ENCODE assay signal across 8 mouse cellular contexts in genomic region chr8:105965905-105966341, GRCm38 (mm10). TPM values are rescaled to one million over a fixed set of nuclear protein-coding genes. Genes with fewer than 3 reads are reported as not detected.
DNase-seq lines count a peak whose midpoint lies in the region; ATAC-seq and TF ChIP-seq lines count a peak whose summit lies in the region.

TSS of gene Slc12a4 (minus strand) at chr8:105966097.

- H3K4me2 ChIP-seq in stomach, embryonic 15.5 days, result peak within 1 kb of the TSS; percentile 69

- peaks cover 13% of the 10 kb centered on the region for H3K4me1 ChIP-seq in liver, adult 2 months (ENCODE audit: control insufficient read depth, insufficient read depth, low read length)
- H3K4me1 ChIP-seq in stomach, embryonic 15.5 days, result peaks cover 24% of the 10 kb centered on the region

- peak within 1 kb of the TSS; percentile 94 for H3K9ac ChIP-seq in liver, adult 2 months (ENCODE audit: low read depth, low read length)
- H3K9ac ChIP-seq in stomach, embryonic 15.5 days, result peak within 1 kb of the TSS; percentile 80

- H3K27me3 ChIP-seq in liver, adult 2 months (ENCODE audit: control insufficient read depth, insufficient read depth, low read length), result no peaks in the 10 kb centered on the region
- H3K27me3 ChIP-seq in stomach, embryonic 15.5 days (replicated peaks), result no peaks in the 10 kb centered on the region

- H3K4me3 ChIP-seq in liver, adult 2 months (ENCODE audit: insufficient read depth, low read depth, low read length), result peak within 1 kb of the TSS; percentile 91
- H3K4me3 ChIP-seq in stomach, embryonic 15.5 days (replicated peaks), result peak within 1 kb of the TSS; percentile 72

- H3K9me3 ChIP-seq in stomach, embryonic 15.5 days, result no peaks in the 10 kb centered on the region

- H3K79me2 ChIP-seq in liver, adult 2 months (ENCODE audit: control insufficient read depth, insufficient read depth, low read length), result peaks cover 20% of the 10 kb centered on the region; the same call in 1 of the 2 replicates

- peak; percentile 58 to 77 for DNase-seq in cerebellum, postnatal 10 days
- DNase-seq in cerebellum, adult 18-20 months, result no peak
- DNase-seq in embryo, embryonic 10.5 days (ENCODE audit: low spot score), result peak; percentile 87
- peak; percentile 99 for DNase-seq in heart, adult 11 months
- peak; percentile 71 for DNase-seq in kidney, adult 11 months
- DNase-seq in liver, adult 2 months (ENCODE audit: extremely low read depth, low read depth, low spot score), result peak; percentile 20

- no peak for TF ChIP-seq CTCF in liver, adult 2 months (IDR thresholded peaks at IDR 0.05; ENCODE audit: low read depth, low read length)

- under 1% methylated on average over 46 of the region's 47 CpGs for WGBS in liver, adult 2 months
- under 1% methylated on average over 44 of the region's 47 CpGs for WGBS in stomach, embryonic 15.5 days

- peak within 1 kb of the TSS; percentile 67 for H3K27ac ChIP-seq in liver, adult 2 months (replicated peaks; ENCODE audit: insufficient read depth, low read depth, low read length)
- peak within 1 kb of the TSS; percentile 94 for H3K27ac ChIP-seq in stomach, embryonic 15.5 days

- peak; percentile 72; the same call in 1 of the 2 replicates for TF ChIP-seq POLR2A in liver, adult 2 months (IDR thresholded peaks at IDR 0.05; ENCODE audit: extremely low read depth, insufficient read depth, low read length)

- no peaks in the 10 kb centered on the region for H3K36me3 ChIP-seq in liver, adult 2 months (ENCODE audit: control insufficient read depth, insufficient read depth, low read length)
- H3K36me3 ChIP-seq in stomach, embryonic 15.5 days, result no peaks in the 10 kb centered on the region

- ATAC-seq in monocyte, adult 5-6 weeks (replicated peaks; ENCODE audit: insufficient number of reproducible peaks, low FRiP score, low TSS enrichment, poor library complexity, severe bottlenecking), result 0 out of 2 replicates have a peak, but pooled peaks have one; percentile 14
- peak; percentile 86 for ATAC-seq in stomach, embryonic 15.5 days (ENCODE audit: insufficient read depth, low FRiP score, low read depth)

RNA-seq across cellular contexts. Expression of gene Slc12a4, which starts in this region (rescaled TPM):
- total RNA-seq in liver, adult 2 months (2014; rRNA removed), result 10.8 and 14.2 TPM in 2 replicates
- polyA plus RNA-seq in liver, adult 2 months (2012; rRNA removed), result 10.7 and 16.0 TPM in 2 replicates
- 2.7 to 13.5 TPM (median 8.1 TPM) in 3 replicates for total RNA-seq in monocyte, adult 5-6 weeks (2017)
- polyA plus RNA-seq in stomach, embryonic 15.5 days (2015; fragmentation: Nextera tagmentation; extraction: Ambion mirVana), result 32.7 and 33.4 TPM in 2 replicates

Comparison
In these comparisons a context has a peak if more than half of its experiments do, and no peak if none do; other contexts are left out.
1. DNase-seq: peak in cerebellum, postnatal 10 days (2 of 2), embryo, embryonic 10.5 days (single experiment), heart, adult 11 months (single experiment), kidney, adult 11 months (single experiment) and liver, adult 2 months (single experiment); none in cerebellum, adult 18-20 months (0 of 2).